Mouse (Mus musculus) adrenal gland, adult 2 months (tissue): Measurements from ENCODE around the gene Sft2d2. TPM values are rescaled to one million over a fixed set of nuclear protein-coding genes. Genes with fewer than 3 reads are reported as not detected.

ENCODE experiments used
- DNase-seq: peaks from one replicate; pipeline ENCODE4 v3.0.0; 2021
- long read RNA-seq: library from polyadenylated mRNA; stranded (forward); transcript quantifications from one replicate; pipeline ENCODE4 v2.0.0, GENCODE M21; 2021
- polyA plus RNA-seq: library from polyadenylated mRNA; depleted of rRNA; stranded (reverse); fragments of >200 nt; gene quantifications from 2 replicates; pipeline ENCODE4 v1.2.3, GENCODE M21; 2012; rRNA removed
- total RNA-seq, 2 experiments: library from RNA; stranded (reverse); gene quantifications; 2 replicates each; pipeline ENCODE4 v1.2.3; 2021

The Sft2d2 gene
- total RNA-seq = 10 to 100 TPM; 28.4 to 31.2 TPM
- 22.4 and 29.7 TPM in 2 replicates for polyA plus RNA-seq
- long read RNA-seq, full-length matches to known transcripts = 12 of 20 reads
- long read RNA-seq, partial matches to known transcripts = 1 of 20 reads
- long read RNA-seq, other reads (novel, unspliced or antisense) = 7 of 20 reads

- DNase-seq = peak; percentile 97
These were observed at the start of gene Sft2d2 for GRCm38 (mm10) chr1:165193880-165194661. Gene Sft2d2, minus strand, starts transcription at chr1:165194438.

DNA sequence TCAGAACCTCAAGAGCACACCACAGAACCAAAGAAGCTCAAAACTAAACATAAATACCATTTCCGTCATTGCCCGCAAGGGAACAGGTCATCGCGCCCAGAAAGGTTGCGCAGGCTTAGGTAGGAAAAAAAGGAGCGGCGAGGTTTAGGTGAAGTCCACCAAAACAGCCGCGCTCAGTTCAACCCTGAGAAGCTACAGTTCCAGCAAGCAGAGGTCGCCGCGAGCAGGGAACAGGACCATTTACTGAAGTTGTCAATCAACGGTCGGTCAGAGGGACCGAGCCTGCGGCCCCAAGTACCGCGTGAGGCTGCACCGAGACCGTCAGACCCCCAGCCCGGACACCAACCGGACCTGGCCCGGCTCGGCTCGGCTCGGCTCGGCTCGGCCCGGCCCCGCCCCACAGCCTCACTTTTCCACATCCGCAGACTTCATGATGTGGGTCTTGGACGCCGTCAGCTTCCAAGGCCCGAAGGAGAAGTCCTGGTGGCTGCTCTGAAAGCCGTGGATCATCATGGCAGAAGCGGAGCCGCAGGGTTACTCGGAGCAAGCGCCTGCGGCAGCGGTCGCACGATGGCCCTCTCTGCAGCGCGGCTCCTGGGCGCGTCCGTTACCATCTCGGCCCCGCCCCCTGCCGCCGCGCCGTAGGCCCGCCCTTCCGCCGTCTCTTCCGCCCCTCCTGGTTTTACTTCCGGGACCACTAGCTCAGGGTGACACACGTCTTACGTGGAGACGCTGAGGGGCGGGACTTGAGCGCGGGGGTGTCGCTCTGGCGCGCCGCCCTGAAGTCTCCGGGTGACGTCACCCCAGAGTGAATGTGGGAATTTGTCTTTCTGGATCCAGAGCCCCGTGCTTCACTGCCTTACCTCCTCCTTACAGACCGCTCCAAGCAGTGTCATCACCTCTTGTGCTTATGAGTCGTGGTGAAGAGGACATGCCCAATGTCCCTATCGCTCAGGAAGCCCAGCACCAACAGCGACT lies 42.4 kb upstream of the Sft2d2 start, which contains the start of gene Tiprl:
Tiprl (minus strand) TSS at position 676 of the 978 bp plus-strand sequence.
- DNase-seq = peak; percentile 98

DNA sequence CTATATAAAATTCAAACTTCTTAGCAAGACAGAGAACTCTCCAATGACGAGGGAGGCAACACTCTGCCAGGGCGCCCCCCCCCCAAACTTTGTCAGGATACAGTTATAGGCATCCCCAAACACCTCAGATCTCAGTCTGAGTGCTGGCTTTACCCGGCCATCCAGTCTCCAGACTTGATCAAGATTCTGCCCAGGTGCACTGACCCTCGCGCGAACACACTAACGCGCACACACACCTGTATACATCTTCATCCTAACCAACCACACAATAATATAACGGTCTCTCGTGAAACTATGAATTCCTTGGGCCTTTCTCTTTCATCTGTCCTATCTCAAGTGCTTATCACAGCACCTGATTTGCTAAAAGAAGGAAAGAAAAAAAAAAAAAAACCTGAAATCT lies 41.6 kb upstream of the Sft2d2 start:
- no peak for DNase-seq

DNA sequence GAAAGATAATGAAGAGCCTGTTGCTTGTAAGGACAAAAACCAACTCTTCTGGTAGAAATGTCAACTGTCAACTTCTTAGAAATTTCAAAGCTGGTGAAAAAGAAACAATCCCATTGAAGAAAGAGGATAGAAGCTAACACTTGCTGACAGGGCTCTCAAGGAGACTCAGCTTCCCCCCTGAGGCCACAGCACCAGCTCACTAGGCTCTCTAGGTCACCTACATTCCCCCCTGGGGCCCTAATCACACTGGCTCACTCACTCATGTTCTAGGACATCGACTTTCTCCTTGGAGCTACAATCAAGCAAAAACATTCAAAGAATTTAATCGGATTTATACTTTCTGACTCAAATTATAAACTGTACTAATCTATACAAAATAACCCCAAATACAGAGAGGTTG lies 39.6 kb upstream of the Sft2d2 start:
- DNase-seq = peak; percentile 20

GRCm38 (mm10) chr1:165230691-165231090 lies 36.5 kb upstream of the Sft2d2 start:
- DNase-seq = no peak

GRCm38 (mm10) chr1:165229577-165229976 lies 35.3 kb upstream of the Sft2d2 start:
- DNase-seq = no peak

DNA sequence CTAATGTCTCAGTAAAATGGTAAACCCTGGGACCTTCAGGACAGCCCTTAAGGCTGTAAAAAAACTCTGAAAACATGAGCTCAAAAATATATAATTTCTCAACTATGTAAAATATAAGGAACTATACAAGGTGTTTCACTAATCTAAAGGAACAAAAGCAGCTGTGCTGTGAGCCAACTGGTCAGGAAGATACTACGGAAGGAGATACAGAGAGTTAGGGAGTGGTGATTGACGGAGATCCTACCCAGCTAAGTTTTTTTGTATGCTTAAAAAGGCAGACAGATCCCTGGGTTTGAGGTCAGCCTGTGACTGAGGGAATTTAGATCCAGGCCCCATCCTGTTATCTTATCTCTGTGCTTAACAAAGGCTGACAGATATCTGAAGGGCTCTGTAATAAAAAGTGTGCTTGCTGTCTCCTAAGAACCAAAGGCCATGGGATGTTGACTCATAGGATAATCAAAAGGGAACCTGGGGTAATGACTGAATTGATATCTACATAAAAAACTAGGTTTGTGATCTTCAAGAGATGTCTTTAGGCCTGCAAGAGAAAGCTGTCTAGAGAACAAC lies 22.9 kb upstream of the Sft2d2 start:
- no peak for DNase-seq

DNA sequence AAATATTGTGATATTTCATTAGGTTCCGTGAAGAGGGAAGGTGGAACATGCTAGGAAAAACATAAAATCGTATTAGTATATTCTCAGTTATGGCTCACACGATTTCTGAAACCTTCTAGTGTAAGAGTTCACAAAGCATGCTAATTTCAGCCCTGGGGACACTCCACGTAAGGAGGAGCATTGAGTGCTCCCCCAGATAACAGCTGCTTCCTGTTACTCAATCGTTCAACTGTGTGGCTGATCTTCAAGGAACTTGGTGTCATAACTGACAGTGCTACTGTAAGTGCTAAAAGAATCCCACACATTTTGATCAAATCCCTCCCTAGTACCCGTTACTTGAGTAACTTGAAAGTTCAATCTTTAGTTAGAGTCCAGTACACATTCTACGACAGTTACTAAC lies 21.6 kb upstream of the Sft2d2 start:
- no peak for DNase-seq

- no peak for DNase-seq
These were observed 11.4 kb upstream of the Sft2d2 start for GRCm38 (mm10) chr1:165205591-165205990.

DNA sequence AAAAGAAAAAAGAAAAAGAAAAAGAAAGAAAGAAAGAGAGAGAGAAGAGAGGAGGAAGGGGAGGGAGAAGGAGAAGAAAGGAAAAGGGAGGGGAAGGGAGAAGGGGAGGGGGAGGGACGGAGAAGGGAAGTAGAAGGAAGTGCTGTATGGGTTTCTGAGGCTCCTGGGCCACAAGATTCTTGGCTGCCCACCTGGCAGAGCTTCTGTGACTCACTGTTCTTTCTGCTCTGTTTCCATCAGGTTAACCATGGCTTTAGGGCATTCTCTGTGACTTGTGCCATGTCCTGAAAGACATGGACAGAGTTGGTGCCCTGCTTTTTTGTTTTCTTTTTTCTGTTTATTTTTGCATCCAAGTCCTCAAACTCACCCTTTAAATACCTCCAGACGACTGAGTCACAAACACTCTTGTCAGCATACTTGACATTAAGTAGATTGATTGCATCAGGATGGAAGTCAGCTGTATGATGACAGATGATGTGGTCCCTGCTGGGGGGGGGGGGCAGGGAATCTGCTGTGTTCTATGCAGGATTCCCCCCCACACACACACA lies 9.3 kb upstream of the Sft2d2 start:
- no peak for DNase-seq

GRCm38 (mm10) chr1:165201445-165202012 lies 7.3 kb upstream of the Sft2d2 start:
- DNase-seq = no peak

- no peak for DNase-seq
These were observed 6.5 kb upstream of the Sft2d2 start for GRCm38 (mm10) chr1:165200748-165201147.

DNA sequence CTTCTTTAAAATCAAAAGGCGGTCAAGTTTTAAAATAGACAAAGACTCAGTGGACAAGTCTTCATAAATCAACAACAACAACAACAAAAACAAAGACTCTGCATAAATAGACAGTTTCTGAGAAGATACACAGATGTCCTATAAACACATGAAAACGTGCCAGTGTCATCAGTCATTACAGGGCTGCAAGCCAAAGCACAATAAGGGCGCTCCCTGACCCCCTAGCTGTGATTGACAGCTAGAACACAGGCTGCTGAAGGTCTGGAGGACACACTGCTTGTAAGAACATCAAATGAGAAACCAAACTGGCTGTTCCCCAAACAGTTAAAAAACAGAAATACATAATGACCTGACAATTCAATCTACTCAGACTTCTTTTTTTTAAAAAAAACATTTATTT lies 5.4 kb upstream of the Sft2d2 start:
- no peak for DNase-seq

DNA sequence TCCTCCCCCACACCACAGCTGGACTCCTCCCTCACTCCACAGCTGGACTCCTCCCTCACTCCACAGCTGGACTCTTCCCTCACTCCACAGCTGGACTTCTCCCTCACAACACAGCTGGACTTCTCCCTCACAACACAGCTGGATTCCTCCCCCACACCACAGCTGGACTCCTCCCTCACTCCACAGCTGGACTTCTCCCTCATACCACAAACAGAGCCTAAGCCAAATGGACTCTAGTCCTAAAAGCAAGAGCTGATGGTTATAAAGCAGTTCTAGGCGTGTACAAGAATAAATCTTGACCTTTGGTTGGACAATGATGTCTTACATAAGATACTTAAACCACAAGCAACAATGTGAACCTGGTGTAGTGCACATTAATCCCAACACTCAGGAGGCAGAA lies 4.7 kb upstream of the Sft2d2 start:
- DNase-seq = no peak

DNA sequence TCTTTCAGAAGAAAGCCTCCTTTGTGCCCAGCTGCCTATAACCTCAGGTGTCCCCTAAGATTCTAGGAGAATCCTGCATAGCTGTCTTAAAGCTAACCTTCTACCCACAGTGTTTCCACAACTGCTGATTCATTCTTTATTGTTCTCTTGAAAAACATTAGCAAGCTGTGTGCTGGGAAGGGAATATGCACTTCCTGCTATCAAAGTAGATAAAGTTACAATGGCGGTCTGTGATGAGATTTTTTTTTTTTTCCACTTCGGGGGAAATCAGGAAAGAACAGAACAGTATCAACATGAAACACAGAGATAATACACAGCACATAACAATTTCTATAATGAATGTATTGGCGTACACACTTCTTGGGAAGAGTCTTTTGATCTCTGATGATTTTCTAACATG lies 3.6 kb upstream of the Sft2d2 start:
- DNase-seq = no peak

DNA sequence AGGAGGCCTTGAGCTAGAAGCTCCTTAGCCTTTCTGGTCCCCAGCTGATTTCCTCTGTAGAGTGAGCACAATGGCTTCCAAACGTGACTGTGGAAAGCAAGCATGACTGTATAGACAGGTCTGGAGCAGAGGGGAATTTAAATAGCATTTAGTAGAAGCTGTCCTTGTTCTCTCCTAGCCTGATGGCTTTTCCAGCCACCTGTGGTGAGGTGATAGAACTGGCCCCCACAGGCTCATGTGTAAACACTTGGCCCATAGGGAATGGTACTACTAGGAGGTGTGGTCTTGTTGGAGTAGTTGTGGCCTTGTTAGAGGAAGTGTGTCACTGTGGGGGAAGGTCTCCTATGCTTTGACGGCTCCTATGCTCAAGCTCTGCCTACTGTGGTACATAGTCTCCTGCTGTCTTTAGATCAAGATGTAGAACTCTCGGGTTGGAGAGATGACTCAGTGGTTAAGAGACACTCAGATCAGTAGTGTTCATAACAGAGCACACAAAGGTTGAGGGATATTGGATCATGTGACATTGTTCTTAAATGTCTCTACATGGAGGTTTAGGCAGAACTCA lies 1.2 kb upstream of the Sft2d2 start:
- no peak for DNase-seq

DNA sequence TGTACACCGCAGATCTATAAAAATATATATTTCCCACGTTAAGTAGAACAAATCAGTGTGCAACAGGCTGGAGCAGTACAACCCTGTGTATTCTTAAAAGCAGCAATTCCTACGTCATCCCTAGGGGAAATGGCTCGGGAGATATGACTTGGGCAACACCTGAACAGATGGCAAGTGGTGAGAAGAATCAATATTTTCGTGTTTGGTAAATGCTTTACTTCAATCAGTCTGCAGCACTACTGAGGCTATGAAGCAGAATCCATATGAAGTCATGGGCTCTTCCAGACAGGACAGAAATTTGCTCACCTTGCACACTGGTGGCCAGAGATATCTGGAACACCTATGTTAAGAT lies 400 bp upstream of the Sft2d2 start:
- no peak for DNase-seq

DNA sequence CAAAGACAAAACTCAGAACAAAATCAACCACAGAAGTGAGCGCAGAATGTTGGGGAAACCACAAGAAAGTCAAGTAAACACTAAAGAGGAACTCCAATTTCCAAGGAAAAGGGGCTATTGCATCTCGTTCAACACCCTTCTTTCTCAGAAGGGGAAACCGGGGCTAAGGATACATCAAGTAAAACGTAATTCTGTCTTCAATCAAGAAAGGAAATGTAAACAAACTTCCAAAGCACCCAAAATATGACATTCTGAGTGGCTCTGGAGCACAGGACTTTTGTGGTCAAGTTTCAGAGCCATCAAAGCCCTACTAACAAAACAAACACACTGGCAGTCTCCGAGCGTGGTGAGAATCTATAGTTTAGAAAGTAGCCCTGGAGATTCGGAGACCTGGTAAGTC lies 812 bp downstream of the Sft2d2 start:
- no peak for DNase-seq

- DNase-seq = no peak
These were observed 1.4 kb downstream of the Sft2d2 start for GRCm38 (mm10) chr1:165192714-165193264.

GRCm38 (mm10) chr1:165192102-165192501 lies 2.1 kb downstream of the Sft2d2 start:
- DNase-seq = no peak

GRCm38 (mm10) chr1:165191611-165192010 lies 2.6 kb downstream of the Sft2d2 start:
- DNase-seq = no peak
